Mouse (Mus musculus): ENCODE measurements around the gene Chst14. TPM values are rescaled to one million over a fixed set of nuclear protein-coding genes. Genes with fewer than 3 reads are reported as not detected.
A peak's percentile ranks its signal among the peaks of the same experiment; 100 is the strongest.

Gene Chst14
- polyA plus RNA-seq, 1 experiment from 2014 or later = 3.5 TPM

DNA sequence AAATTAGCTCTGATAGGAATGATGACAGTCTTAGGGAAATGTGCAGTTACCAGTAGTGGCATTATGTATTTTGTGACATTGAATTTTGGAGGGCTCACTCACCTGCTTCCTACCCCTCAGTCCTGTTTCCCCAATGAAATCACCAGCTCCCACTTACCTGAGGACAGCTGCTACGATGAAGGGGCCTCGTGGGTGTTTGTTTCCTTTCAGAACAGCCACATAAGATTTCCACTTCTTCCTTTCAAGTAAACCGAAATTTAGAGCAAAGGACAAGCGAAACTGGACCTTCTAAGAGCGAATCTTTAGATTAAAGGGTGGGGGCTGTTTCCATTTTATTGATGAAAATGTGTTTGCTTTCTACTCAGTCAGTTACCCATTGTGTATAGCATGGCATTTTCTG, 45.8 kb downstream of the Chst14 start:
- 82% methylated on average over 5 of the region's 5 CpGs for WGBS
- ATAC-seq (ENCODE audit: low read depth) = no peak
- no peak overlapping the region for H3K9ac ChIP-seq (replicated peaks; ENCODE audit: low read depth, low read length)
- H3K36me3 ChIP-seq (ENCODE audit: control insufficient read depth, insufficient read depth, low read length) = no peaks in the 10 kb centered on the region
- 0 out of 2 replicates have a peak, but pooled peaks cover 4% of the 10 kb centered on the region for H3K4me1 ChIP-seq (ENCODE audit: control insufficient read depth, insufficient read depth, low read length)
- H3K4me2 ChIP-seq (ENCODE audit: low read depth, low read length) = no peak overlapping the region; the same call in 1 of the 2 replicates
- peaks cover 12% of the 10 kb centered on the region for H3K27me3 ChIP-seq (ENCODE audit: control insufficient read depth, insufficient read depth, low read length)
- no peaks in the 10 kb centered on the region for H3K9me3 ChIP-seq (ENCODE audit: control insufficient read depth, low read length)
- no peak overlapping the region; the same call in 1 of the 2 replicates for H3K4me3 ChIP-seq (ENCODE audit: low read depth, low read length)
- no peak overlapping the region for H3K27ac ChIP-seq (ENCODE audit: low read depth, low read length)

DNA sequence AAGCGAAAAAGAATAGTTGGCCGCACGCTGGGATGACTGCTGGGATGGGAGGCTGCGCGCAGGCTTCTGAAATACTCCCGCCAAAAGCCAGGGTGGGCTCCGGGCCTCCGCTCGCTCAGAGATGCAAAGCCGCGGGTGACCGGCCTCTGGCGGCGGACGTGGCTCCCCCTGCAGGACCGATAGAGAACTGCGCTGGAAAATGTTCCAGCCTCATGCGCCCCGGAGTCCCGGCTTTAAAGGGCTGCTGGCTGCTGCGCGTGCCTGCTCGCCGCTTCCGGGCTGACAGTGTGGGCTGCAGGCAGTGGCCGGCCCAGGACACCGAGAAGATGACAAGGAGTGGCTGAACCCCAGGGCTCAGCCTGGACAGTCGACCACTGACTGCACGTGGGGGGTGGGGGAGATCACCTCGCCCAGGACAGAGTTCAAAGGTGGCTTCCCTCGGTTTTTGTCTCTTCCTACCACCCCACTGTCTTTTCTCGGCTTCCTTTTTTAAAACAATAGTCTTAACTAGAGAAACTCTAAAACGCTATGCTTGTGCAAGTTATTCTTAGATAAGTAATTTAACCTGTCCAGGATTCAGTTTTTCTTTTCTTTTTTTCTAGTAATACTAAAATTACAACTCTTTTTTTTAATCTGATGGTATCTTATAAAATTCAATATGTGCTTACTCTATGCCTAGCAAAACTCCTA, 46.5 kb downstream of the Chst14 start:
- peak overlapping the region; percentile 26 for H3K4me3 ChIP-seq (ENCODE audit: low read depth, low read length)
- ATAC-seq (ENCODE audit: low read depth) = peak; percentile 75; the same call in 1 of the 2 replicates
- H3K27me3 ChIP-seq (ENCODE audit: control insufficient read depth, insufficient read depth, low read length) = peaks cover 12% of the 10 kb centered on the region
- H3K4me2 ChIP-seq (ENCODE audit: low read depth, low read length) = peak overlapping the region; percentile 67
- H3K27ac ChIP-seq (ENCODE audit: low read depth, low read length) = no peak overlapping the region
- WGBS = 2% methylated on average over 33 of the region's 33 CpGs
- H3K9me3 ChIP-seq (ENCODE audit: control insufficient read depth, low read length) = no peaks in the 10 kb centered on the region
- H3K36me3 ChIP-seq (ENCODE audit: control insufficient read depth, insufficient read depth, low read length) = no peaks in the 10 kb centered on the region
- 0 out of 2 replicates have a peak, but pooled peaks cover 4% of the 10 kb centered on the region for H3K4me1 ChIP-seq (ENCODE audit: control insufficient read depth, insufficient read depth, low read length)
- peak overlapping the region; percentile 46; the same call in 1 of the 2 replicates for H3K9ac ChIP-seq (replicated peaks; ENCODE audit: low read depth, low read length)

DNA sequence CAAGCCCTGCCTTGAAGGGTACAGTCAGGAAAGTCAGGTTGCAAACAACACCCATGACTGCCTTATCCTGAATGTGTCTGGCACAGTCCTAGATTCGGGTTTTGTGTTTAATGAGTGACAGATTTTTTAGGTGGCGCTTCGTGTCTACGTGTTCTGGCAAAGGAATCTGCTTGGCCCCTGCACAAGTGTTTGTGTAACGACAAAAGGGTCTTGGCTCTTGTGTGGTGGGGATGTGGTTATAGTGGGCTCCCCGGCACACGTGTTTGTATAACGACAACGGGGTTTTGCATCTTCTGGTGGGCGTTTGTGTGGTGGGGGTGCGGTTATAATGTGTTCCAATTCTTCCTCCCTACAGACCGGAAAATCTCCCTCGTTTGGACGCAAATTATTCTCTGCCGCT, 49.6 kb downstream of the Chst14 start:
- 5% methylated on average over 15 of the region's 15 CpGs for WGBS
- H3K9me3 ChIP-seq (ENCODE audit: control insufficient read depth, low read length) = no peaks in the 10 kb centered on the region
- H3K27ac ChIP-seq (ENCODE audit: low read depth, low read length) = no peak overlapping the region
- ATAC-seq (ENCODE audit: low read depth) = peak; percentile 25
- H3K4me1 ChIP-seq (ENCODE audit: control insufficient read depth, insufficient read depth, low read length) = 0 out of 2 replicates have a peak, but pooled peaks cover 4% of the 10 kb centered on the region
- H3K27me3 ChIP-seq (ENCODE audit: control insufficient read depth, insufficient read depth, low read length) = peaks cover 12% of the 10 kb centered on the region
- H3K9ac ChIP-seq (replicated peaks; ENCODE audit: low read depth, low read length) = peak overlapping the region; percentile 58
- H3K4me3 ChIP-seq (ENCODE audit: low read depth, low read length) = peak overlapping the region; percentile 46
- no peaks in the 10 kb centered on the region for H3K36me3 ChIP-seq (ENCODE audit: control insufficient read depth, insufficient read depth, low read length)
- peak overlapping the region; percentile 72 for H3K4me2 ChIP-seq (ENCODE audit: low read depth, low read length)

DNA sequence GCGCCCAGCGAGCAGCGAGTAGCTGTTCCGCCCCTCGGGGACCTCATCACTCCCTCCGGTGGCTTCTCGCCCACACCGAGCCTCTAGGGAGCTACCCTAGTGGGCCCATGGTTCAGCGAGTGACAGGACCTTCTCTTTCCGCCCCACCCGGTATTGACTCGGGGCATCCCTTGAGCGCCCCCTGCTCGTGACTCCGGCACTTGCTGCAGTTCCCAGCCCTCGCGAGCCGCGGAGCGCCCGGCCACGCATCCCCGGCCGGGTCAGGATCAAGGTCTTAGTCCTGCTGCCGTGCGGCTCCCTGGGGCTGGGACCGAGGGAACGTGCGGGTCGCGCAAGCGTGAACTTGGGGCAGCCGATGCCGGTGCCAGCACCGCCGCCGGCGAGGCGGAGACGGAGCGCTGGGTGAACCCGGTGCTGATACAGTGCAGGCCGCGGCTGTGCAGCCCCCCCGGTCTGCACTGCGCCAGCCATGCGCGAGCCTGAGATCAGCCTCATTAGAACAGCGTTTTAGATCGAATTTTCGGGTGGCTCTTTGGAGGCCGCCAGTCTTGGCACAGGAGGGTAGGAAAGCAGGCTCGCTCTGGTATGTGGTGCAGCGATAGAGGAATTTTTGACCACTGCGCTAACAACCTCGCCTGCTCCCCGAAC, 50.1 kb downstream of the Chst14 start:
- ATAC-seq (ENCODE audit: low read depth) = peak; percentile 83
- H3K27me3 ChIP-seq (ENCODE audit: control insufficient read depth, insufficient read depth, low read length) = peaks cover 12% of the 10 kb centered on the region

DNA sequence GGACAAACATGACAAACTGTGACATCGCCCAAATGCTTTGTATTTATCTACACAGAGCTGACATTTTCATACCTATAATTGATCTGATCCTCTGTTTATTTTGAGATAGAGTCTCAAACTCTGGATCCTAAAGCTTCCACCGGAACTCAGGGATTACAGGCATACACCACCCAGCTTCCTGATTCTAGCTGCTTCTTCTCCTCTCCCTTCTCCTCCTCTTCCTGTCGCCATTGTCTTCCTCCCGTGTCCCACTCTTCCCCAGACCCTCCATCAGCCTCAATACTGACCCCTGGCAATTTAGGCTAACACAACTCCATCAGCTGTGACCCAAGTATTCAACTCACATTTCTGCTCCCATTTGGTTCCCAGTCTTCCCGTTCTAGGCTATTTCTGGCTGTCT, 50.6 kb downstream of the Chst14 start:
- H3K4me3 ChIP-seq (ENCODE audit: low read depth, low read length) = peak overlapping the region; percentile 46
- no peak overlapping the region; the same call in 1 of the 2 replicates for H3K27ac ChIP-seq (ENCODE audit: low read depth, low read length)
- no peaks in the 10 kb centered on the region for H3K9me3 ChIP-seq (ENCODE audit: control insufficient read depth, low read length)
- peak overlapping the region; percentile 72 for H3K4me2 ChIP-seq (ENCODE audit: low read depth, low read length)
- 17% methylated on average over 5 of the region's 5 CpGs for WGBS
- no peak for ATAC-seq (ENCODE audit: low read depth)
- H3K9ac ChIP-seq (replicated peaks; ENCODE audit: low read depth, low read length) = peak overlapping the region; percentile 58; the same call in 1 of the 2 replicates
- 0 out of 2 replicates have a peak, but pooled peaks cover 4% of the 10 kb centered on the region for H3K4me1 ChIP-seq (ENCODE audit: control insufficient read depth, insufficient read depth, low read length)
- no peaks in the 10 kb centered on the region for H3K36me3 ChIP-seq (ENCODE audit: control insufficient read depth, insufficient read depth, low read length)
- H3K27me3 ChIP-seq (ENCODE audit: control insufficient read depth, insufficient read depth, low read length) = peaks cover 12% of the 10 kb centered on the region

More for the DNA sequence above, 50.1 kb downstream of the Chst14 start:
- Histone ChIP-seq H3K4me1 (ENCODE audit: control insufficient read depth, insufficient read depth, low read length) (0 out of 2 replicates have a peak, but pooled peaks cover 4% of the 10 kb centered on the region), H3K4me3 (ENCODE audit: low read depth, low read length) (peak overlapping the region; percentile 46), H3K4me2 (ENCODE audit: low read depth, low read length) (peak overlapping the region; percentile 72), H3K9me3 (ENCODE audit: control insufficient read depth, low read length) (no peaks in the 10 kb centered on the region), H3K36me3 (ENCODE audit: control insufficient read depth, insufficient read depth, low read length) (no peaks in the 10 kb centered on the region), H3K27ac (ENCODE audit: low read depth, low read length) (peak overlapping the region; percentile 34), H3K9ac (replicated peaks; ENCODE audit: low read depth, low read length) (peak overlapping the region; percentile 58)
- WGBS = 1% methylated on average over 57 of the region's 57 CpGs

DNA sequence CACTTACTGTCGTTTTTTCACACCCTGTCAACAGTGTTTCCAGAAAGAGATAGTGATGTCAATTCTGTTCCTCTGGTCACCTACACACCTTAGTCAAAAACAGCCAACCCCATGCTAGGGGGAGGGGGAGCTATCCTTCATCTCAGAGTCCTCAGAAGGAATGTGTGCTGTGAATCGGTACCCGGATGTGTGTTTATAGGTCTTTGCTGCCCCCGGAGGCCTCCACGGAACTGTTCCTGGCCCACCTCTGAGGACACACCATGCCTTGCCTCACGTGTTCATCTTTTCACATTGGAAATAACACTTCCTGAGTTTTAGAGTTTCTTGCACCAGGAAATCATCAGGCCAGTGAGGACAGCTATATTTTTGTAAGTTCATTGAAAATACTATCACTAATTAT, 51.8 kb downstream of the Chst14 start:
- Histone ChIP-seq H3K9me3 (ENCODE audit: control insufficient read depth, low read length) (no peaks in the 10 kb centered on the region), H3K27me3 (ENCODE audit: control insufficient read depth, insufficient read depth, low read length) (peaks cover 12% of the 10 kb centered on the region), H3K36me3 (ENCODE audit: control insufficient read depth, insufficient read depth, low read length) (no peaks in the 10 kb centered on the region), H3K27ac (ENCODE audit: low read depth, low read length) (no peak overlapping the region), H3K9ac (replicated peaks; ENCODE audit: low read depth, low read length) (no peak overlapping the region), H3K4me3 (ENCODE audit: low read depth, low read length) (no peak overlapping the region), H3K4me2 (ENCODE audit: low read depth, low read length) (no peak overlapping the region), H3K4me1 (ENCODE audit: control insufficient read depth, insufficient read depth, low read length) (0 out of 2 replicates have a peak, but pooled peaks cover 4% of the 10 kb centered on the region)
- no peak for ATAC-seq (ENCODE audit: low read depth)
- 32% methylated on average over 6 of the region's 6 CpGs for WGBS

Other genes starting within 250 kb of the Chst14 start
- not detected in 2 replicates for gene Ankrd63, start 222.5 kb upstream of the Chst14 start, polyA plus RNA-seq (2014; fragmentation: Nextera tagmentation; extraction: Ambion mirVana)
- gene Plcb2, start 198.1 kb upstream of the Chst14 start, polyA plus RNA-seq (2014; fragmentation: Nextera tagmentation; extraction: Ambion mirVana) = 0.57 and 0.88 TPM in 2 replicates
- gene Inafm2, start 180.7 kb upstream of the Chst14 start, polyA plus RNA-seq (2014; fragmentation: Nextera tagmentation; extraction: Ambion mirVana) = 29.4 and 32.3 TPM in 2 replicates
- 0.60 and 0.64 TPM in 2 replicates for gene Ccdc9b, start 163.8 kb upstream of the Chst14 start, polyA plus RNA-seq (2014; fragmentation: Nextera tagmentation; extraction: Ambion mirVana)
- gene Phgr1, start 153.7 kb upstream of the Chst14 start, polyA plus RNA-seq (2014; fragmentation: Nextera tagmentation; extraction: Ambion mirVana) = not detected in 2 replicates
- 59.4 and 66.8 TPM in 2 replicates for gene Disp2, start 146.8 kb upstream of the Chst14 start, polyA plus RNA-seq (2014; fragmentation: Nextera tagmentation; extraction: Ambion mirVana)
- gene Knstrn, start 112.5 kb upstream of the Chst14 start, polyA plus RNA-seq (2014; fragmentation: Nextera tagmentation; extraction: Ambion mirVana) = 7.2 and 11.5 TPM in 2 replicates
- gene Ivd, start 64.5 kb upstream of the Chst14 start, polyA plus RNA-seq (2014; fragmentation: Nextera tagmentation; extraction: Ambion mirVana) = 37.7 and 41.2 TPM in 2 replicates
- gene Bahd1, start 26.1 kb upstream of the Chst14 start, polyA plus RNA-seq (2014; fragmentation: Nextera tagmentation; extraction: Ambion mirVana) = 1.8 and 2.2 TPM in 2 replicates
- gene Ccdc32, start 102.9 kb downstream of the Chst14 start, polyA plus RNA-seq (2014; fragmentation: Nextera tagmentation; extraction: Ambion mirVana) = 36.3 and 38.5 TPM in 2 replicates
- 4.1 and 4.4 TPM in 2 replicates for gene Rpusd2, start 108.3 kb downstream of the Chst14 start, polyA plus RNA-seq (2014; fragmentation: Nextera tagmentation; extraction: Ambion mirVana)
- gene Knl1, start 120.6 kb downstream of the Chst14 start, polyA plus RNA-seq (2014; fragmentation: Nextera tagmentation; extraction: Ambion mirVana) = 2.9 and 4.9 TPM in 2 replicates
- 3.7 and 7.5 TPM in 2 replicates for gene Rad51, start 186.3 kb downstream of the Chst14 start, polyA plus RNA-seq (2014; fragmentation: Nextera tagmentation; extraction: Ambion mirVana)
- 44.6 and 46.4 TPM in 2 replicates for gene Rmdn3, start 230.5 kb downstream of the Chst14 start, polyA plus RNA-seq (2014; fragmentation: Nextera tagmentation; extraction: Ambion mirVana)
- gene Gchfr, start 241.3 kb downstream of the Chst14 start, polyA plus RNA-seq (2014; fragmentation: Nextera tagmentation; extraction: Ambion mirVana) = 1.6 and 1.8 TPM in 2 replicates
- 0.36 and 0.78 TPM in 2 replicates for gene Gm14137, start 248.0 kb downstream of the Chst14 start, polyA plus RNA-seq (2014; fragmentation: Nextera tagmentation; extraction: Ambion mirVana)

Measured in neural tube, embryonic 14.5 days (tissue).